Mouse (Mus musculus): ENCODE measurements around the gene Gm13691.
"Not testable (repeated sequence)": the region's sequence is repeated elsewhere in the genome, so short reads cannot be mapped to it uniquely, and the experiment has no call there.

Gene Gm13691

GRCm38 (mm10) chr2:84035997-84036396, 45.6 kb downstream of the Gm13691 start:
- no peak for DNase-seq

DNA sequence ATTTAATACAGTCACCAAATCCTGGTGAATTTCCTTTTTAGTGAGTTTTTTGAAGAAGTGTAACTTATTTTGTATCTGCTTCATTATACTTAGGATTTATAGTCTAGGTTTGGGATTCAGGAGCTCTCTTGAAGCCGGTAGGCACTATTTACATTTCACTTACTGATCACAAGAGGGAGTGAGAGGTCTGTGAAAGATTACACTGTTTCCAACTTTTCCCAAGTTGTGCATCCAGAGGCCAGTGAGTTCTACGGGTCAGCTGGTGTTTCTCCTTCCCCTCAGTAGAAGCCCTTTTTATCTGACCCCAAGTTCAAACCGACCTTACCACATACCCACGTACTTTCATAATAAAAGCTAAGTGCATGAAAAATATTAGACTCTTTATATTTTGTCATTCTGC, 47.0 kb downstream of the Gm13691 start:
- no peak for DNase-seq

DNA sequence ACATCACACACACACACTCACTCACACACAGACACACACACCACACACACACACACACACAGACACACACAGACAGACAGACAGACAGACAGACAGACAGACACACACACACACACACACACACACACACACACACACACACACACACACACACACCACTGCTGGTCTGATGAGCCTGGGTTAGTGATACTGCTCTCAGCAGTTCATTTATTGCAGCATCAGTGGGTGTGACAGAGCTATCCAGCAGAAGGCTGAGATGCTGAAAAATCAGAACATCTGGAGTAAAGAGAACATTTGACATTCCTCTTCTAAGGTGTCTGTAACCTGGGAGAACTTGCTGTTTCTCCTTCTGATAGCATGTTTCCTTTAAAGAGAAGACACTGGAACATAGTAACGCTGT, 47.6 kb downstream of the Gm13691 start:
- not testable (repeated sequence) for DNase-seq

DNA sequence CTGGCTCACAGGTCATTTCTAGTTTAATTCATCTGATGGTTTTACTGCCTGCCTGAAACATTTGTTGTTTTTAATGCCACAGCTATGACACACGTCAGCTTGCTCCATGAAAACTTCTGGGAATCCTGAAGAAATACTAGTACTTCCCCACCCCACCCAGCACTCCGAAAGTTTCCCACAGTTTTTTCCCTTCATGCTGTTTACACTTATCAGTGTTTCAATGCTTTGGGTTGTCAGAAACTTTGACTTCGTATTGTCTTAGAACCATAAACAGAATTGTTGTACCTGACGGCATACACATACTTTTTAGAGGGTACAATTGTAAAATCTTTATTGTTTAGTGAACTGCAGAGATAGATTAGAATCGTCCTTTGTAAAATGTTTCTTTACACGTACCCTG, 48.9 kb downstream of the Gm13691 start:
- no peak for DNase-seq

Measured in spleen, adult 18-20 months (tissue).